Mouse (Mus musculus): ENCODE data around the gene Slc41a2.

Gene Slc41a2

DNA sequence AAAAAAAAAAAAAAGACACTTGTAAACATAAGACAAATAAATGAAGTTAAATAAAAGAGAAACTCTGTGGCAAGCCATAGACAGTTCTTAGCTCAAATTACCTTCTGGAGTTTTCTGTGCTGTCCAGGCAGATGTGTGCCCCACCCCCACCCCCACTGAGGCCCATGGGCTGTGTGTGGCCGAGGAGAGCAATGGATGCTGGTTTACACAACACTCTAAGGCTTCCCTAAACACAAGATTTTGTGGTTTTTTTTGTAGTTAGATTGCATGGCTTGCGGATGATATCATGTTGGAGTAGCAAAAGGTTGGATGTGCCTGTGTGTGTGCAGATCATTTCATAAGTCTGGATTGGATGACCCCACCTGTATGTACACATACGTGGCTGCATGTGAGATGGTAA is 116.8 kb downstream of the Slc41a2 start:
- DNase-seq (ENCODE audit: low read depth): no peak

DNA sequence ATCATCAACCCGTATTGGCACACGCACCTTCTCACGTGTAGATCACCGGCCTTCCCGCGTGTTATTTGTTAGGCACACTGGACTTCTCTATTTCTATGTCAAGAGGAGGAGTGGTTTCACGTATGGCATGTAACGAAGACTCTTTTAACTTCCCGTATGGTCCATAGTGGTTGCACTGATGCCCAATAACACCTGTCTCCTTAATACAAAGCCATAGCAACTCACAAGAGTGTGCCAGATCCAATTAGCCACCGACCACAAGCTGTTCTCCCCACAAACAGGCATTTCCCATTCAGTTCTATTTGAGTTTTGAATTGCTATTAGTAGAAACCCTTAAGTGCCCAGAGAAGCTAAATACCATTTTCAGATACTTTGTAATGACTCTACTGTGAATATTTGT is 117.5 kb downstream of the Slc41a2 start:
- DNase-seq (ENCODE audit: low read depth): no peak

GRCm38 (mm10) chr10:83219729-83220128 is 118.0 kb downstream of the Slc41a2 start:
- DNase-seq (ENCODE audit: low read depth): no peak

- DNase-seq (ENCODE audit: low read depth): no peak
These were observed 118.9 kb downstream of the Slc41a2 start for GRCm38 (mm10) chr10:83218778-83219177.

DNA sequence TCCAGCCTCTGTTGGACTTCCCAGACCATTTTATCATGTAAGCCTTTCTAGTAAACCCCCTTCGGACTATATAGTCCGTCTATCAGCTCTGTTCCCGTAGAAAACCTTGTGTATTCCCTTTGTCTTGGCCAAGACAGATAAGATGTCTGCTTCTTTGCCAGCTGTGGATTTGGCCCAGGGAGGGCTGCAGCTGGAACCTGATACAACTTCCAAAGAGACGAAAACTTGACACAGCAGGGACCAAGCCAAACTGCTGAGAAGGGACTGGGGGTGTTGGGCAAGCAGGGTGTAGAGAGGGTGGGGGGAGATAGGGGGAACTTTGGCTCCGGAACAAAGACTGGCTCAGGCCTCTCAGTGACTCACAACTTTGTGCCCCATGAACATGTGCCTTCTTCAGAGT is 120.4 kb downstream of the Slc41a2 start:
- no peak for DNase-seq (ENCODE audit: low read depth)

- DNase-seq (ENCODE audit: low read depth): peak; percentile 32
These were observed 122.1 kb downstream of the Slc41a2 start for GRCm38 (mm10) chr10:83215559-83215958.

GRCm38 (mm10) chr10:83212618-83213017 is 125.1 kb downstream of the Slc41a2 start:
- DNase-seq (ENCODE audit: low read depth): no peak

- DNase-seq (ENCODE audit: low read depth): no peak
These were observed 126.6 kb downstream of the Slc41a2 start for GRCm38 (mm10) chr10:83210968-83211583.

- DNase-seq (ENCODE audit: low read depth): no peak
These were observed 127.6 kb downstream of the Slc41a2 start for GRCm38 (mm10) chr10:83210122-83210521.

DNA sequence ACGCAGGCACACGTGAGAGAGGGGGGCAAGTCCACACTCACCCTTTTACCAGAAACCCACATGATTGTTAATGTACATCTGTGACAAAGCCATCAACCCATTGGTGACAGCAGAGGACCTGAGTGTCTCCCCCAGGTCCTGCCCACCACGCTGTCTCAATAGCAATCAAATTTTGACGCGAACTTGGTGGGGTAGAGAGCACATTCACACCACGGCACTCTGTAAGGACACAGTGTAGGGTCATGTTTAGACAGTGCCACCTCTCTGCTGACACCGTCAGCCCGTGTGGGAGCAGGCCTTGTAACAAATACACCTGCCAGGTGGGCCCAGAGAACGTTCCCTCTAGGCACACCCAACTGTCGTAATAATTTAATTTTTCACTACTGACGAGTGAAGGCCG is 128.3 kb downstream of the Slc41a2 start:
- DNase-seq (ENCODE audit: low read depth): no peak

DNA sequence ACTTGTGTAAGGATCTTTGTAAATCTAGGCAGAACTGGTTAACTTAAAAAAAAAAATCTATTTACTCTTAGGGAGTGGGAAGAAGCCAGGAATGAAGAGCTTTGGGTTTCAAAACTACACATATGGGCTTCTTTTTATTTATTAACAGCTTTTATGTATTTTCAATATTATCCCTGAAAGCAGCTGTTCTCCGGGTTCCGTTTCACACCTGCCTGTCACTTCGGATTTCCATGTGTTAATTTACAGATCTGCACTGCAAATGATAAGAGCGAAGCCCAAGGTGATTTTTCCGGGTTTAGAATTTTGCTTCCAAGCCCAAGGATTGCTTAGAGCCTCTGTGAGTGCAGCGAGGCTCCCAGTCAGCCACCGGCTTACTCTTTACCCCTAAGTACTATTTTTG is 129.2 kb downstream of the Slc41a2 start:
- no peak for DNase-seq (ENCODE audit: low read depth)

DNA sequence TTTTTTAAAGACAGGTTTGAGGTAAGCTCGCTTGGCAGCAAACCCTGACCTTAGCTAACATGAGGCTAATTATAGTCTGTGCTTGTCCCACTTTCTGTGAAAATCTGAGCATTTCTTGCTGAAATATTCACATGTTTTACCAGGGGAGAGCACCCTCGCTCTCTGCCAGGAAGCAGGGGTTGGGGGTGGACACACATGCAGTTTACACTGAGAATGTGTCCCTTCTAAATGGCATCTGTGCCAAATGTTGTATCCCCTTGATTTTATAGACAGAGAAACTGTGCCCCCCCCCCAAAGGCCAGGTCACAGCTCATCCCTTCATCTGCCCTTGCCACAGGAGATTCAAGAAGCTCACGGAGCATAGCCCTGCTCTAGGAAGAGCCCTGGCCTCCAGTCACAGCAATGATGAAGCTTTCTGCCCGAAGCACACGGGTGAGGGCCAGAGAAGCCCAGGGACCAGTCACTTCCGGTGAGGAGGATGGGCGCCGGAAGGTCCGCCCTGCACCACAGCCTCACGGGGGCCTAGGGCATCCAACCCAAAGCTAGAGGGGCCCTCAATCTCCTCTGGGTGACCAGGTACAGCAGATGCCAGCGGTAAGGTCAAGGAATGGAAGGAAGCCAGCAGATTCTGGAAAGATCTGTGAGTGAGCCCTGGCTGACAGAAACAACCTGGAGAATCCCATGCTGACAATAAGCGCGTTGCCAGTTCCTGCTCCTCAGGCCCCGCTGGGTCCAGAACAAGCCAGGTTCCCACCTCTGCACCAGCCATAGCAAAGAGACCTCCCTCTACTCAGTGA is 134.6 kb downstream of the Slc41a2 start:
- no peak for DNase-seq (ENCODE audit: low read depth)

DNA sequence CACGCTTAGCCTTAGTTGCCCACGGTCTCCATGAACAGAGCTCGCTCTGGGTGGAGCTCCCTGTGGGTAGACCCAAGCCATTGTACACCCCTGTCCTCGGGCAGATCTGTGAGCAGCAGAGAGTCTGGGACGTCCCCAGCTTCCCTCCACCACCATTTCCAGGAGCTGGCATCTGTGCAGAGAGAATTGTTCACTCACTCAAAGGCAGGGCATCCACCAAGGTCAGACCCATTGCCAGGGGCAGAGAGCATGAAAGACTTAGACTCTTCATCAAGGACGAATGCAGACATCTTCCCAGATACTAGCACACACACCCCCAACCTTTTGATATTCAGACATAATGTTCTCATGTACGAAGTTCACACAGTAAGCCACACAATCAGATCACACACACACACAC is 136.2 kb downstream of the Slc41a2 start:
- no peak for DNase-seq (ENCODE audit: low read depth)

- peak; percentile 43 for DNase-seq (ENCODE audit: low read depth)
These were observed 138.4 kb downstream of the Slc41a2 start for GRCm38 (mm10) chr10:83199290-83199689.

DNA sequence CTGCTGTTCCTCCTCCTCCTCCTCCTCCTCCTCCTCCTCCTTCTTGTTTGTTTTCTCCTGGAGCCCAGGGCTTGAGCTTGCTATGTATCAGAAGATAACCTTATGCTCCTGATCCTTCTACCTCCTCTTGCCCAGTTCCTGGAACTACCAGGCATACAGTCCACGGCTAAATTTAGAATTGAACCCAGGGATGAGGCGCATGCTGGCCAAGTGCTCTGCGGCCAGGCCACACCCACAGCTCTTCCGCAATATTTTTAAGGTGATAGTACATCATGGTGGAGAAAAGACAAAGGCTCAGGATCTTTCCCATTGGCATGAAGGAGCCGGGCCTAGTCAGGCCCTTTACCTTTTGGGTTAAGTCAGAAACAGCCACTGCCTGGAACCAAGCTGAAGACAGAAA is 139.0 kb downstream of the Slc41a2 start:
- DNase-seq (ENCODE audit: low read depth): no peak

- DNase-seq (ENCODE audit: low read depth): no peak
These were observed 139.9 kb downstream of the Slc41a2 start for GRCm38 (mm10) chr10:83197690-83198336.

- DNase-seq (ENCODE audit: low read depth): no peak
These were observed 145.7 kb downstream of the Slc41a2 start for GRCm38 (mm10) chr10:83191982-83192381.

- no peak for DNase-seq (ENCODE audit: low read depth)
These were observed 146.2 kb downstream of the Slc41a2 start for GRCm38 (mm10) chr10:83191476-83191875.

GRCm38 (mm10) chr10:83189071-83189470 is 148.6 kb downstream of the Slc41a2 start:
- no peak for DNase-seq (ENCODE audit: low read depth)

DNA sequence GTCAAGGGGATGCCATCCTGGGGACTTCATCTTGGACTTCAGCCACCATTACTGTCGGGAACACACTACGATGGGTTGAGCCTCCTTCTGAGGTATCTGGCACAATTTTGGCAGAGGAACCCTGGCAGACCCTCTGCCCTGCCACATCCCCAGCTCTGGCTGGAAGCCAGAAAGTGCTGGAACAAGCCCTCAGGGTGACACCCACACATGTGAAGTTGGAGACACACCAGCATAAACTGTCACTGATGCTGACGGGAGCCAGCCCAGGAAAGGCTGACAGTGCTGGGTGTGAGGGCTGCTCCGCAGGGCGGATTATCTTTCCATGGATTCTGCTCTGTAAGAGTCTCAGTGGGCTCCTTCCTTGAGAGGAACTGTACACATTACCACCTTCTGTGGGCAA is 150.7 kb downstream of the Slc41a2 start:
- DNase-seq (ENCODE audit: low read depth): no peak

- DNase-seq (ENCODE audit: low read depth): no peak
These were observed 151.5 kb downstream of the Slc41a2 start for GRCm38 (mm10) chr10:83186167-83186566.

DNA sequence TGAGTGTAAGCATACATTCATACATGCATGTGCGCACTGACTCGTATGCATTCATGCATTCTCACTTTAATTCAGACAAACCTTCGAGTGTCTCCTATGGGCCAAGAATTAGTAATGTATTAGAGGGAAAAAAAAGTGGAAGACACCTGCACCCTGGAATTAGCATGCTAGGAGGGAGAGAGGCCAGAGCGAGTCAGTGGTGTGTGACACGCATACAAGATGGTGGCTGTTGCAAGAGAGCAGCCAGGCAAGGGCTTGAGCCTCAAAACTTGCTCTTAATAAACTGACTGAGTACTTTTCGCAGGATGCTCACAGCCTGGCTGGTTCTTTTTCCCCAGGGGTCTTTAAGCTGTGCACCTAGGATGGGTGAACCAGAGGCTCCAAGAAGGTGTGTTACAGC is 152.6 kb downstream of the Slc41a2 start:
- DNase-seq (ENCODE audit: low read depth): no peak

- DNase-seq (ENCODE audit: low read depth): no peak
These were observed 153.1 kb downstream of the Slc41a2 start for GRCm38 (mm10) chr10:83184480-83185069.

Measured in fibroblast of lung, adult 2 months (primary cell).